Mouse (Mus musculus): ENCODE measurements around the gene Gadd45g.

GRCm38 (mm10) chr13:51891825-51892532 is 45.5 kb downstream of the Gadd45g start:
- no peak for TF ChIP-seq GATA1 (IDR thresholded peaks at IDR 0.05; ENCODE audit: borderline replicate concordance, low read length)
- TF ChIP-seq FLI1 (IDR thresholded peaks at IDR 0.05; ENCODE audit: low read length), result no peak
